Mouse (Mus musculus) stomach, embryonic 15.5 days (tissue): ENCODE data around the gene Sesn1. TPM values are rescaled to one million over a fixed set of nuclear protein-coding genes. Genes with fewer than 3 reads are reported as not detected.
"Not testable (repeated sequence)": the region's sequence is repeated elsewhere in the genome, so short reads cannot be mapped to it uniquely, and the experiment has no call there.

Source experiments
- ATAC-seq: fragments of 200-750 bp; cut with Nextera tagmentation; 2 replicates; pipeline ENCODE4 v1.8.0; 2017; ENCODE audit warnings: low read depth, moderate number of reproducible peaks, moderate TSS enrichment; ENCODE audit not compliant: insufficient read depth, low FRiP score
- H3K27ac ChIP-seq: fragments of 300-500 bp; sonication (generic); 2 replicates; pipeline ENCODE4 v1.5.1; 2015; ENCODE audit warnings: mild to moderate bottlenecking, inconsistent platforms
- H3K27me3 ChIP-seq: fragments of 300-500 bp; sonication (generic); replicated peaks from 2 replicates; pipeline ENCODE4 v1.6.1; 2015; ENCODE audit warnings: inconsistent platforms
- H3K36me3 ChIP-seq: fragments of 300-500 bp; sonication (generic); 2 replicates; pipeline ENCODE4 v1.6.1; 2015; ENCODE audit warnings: inconsistent platforms
- H3K4me1 ChIP-seq: fragments of 300-500 bp; sonication (generic); 2 replicates; pipeline ENCODE4 v1.6.1; 2015; ENCODE audit warnings: inconsistent platforms
- H3K4me2 ChIP-seq: fragments of 300-500 bp; sonication (generic); 2 replicates; pipeline ENCODE4 v1.6.1; 2015; ENCODE audit warnings: mild to moderate bottlenecking, inconsistent platforms
- H3K4me3 ChIP-seq: fragments of 300-500 bp; sonication (generic); replicated peaks from 2 replicates; pipeline ENCODE4 v1.5.1; 2015; ENCODE audit warnings: inconsistent platforms
- H3K9ac ChIP-seq: fragments of 300-500 bp; sonication (generic); 2 replicates; pipeline ENCODE4 v1.6.1; 2015; ENCODE audit warnings: inconsistent platforms
- H3K9me3 ChIP-seq: fragments of 300-500 bp; sonication (generic); 2 replicates; pipeline ENCODE4 v1.6.1; 2016; ENCODE audit warnings: inconsistent platforms
- WGBS: fragments of 180-500 bp; shearing (Covaris S2); methylation state at CpG from one replicate; pipeline ENCODE4 v1.1.7; 2015; 5-methylcytosine and 5-hydroxymethylcytosine counted together
- polyA plus RNA-seq: library from polyadenylated mRNA; unstranded; fragments of >200 nt; fragmentation: Nextera tagmentation; extraction: Ambion mirVana; gene quantifications from 2 replicates; pipeline ENCODE4 v1.2.1, GENCODE M21; 2015

Gene Sesn1
- polyA plus RNA-seq, 1 experiment from 2014 or later: 33.3 TPM

GRCm38 (mm10) chr10:41809080-41809770, 510 bp upstream of the Sesn1 start:
- Histone ChIP-seq H3K9me3 (no peaks in the 10 kb centered on the region), H3K36me3 (no peaks in the 10 kb centered on the region), H3K9ac (peak overlapping the region; percentile 39; the same call in 1 of the 2 replicates), H3K27me3 (no peaks in the 10 kb centered on the region), H3K4me2 (peak overlapping the region; percentile 83), H3K4me3 (peak overlapping the region; percentile 58), H3K4me1 (peaks cover 8% of the 10 kb centered on the region; the same call in 1 of the 2 replicates), H3K27ac (peak overlapping the region; percentile 95)
- ATAC-seq: peak; percentile 81
- WGBS: 2% methylated on average over 25 of the region's 25 CpGs

- Histone ChIP-seq H3K4me1 (peaks cover 10% of the 10 kb centered on the region; the same call in 1 of the 2 replicates), H3K27me3 (no peaks in the 10 kb centered on the region), H3K36me3 (no peaks in the 10 kb centered on the region), H3K9me3 (no peaks in the 10 kb centered on the region), H3K9ac (peak overlapping the region; percentile 39), H3K27ac (peak overlapping the region; percentile 95), H3K4me2 (peak overlapping the region; percentile 83), H3K4me3 (peak overlapping the region; percentile 58)
- under 1% methylated on average over 36 of the region's 36 CpGs for whole genome bisulfite sequencing
- no peak for ATAC-seq
Observed at GRCm38 (mm10) chr10:41810564-41811455, 1.1 kb downstream of the Sesn1 start.

- no peak for ATAC-seq
- no peak overlapping the region for H3K9ac ChIP-seq
- H3K4me2 ChIP-seq: peak overlapping the region; percentile 83
- H3K4me3 ChIP-seq: peak overlapping the region; percentile 13
- no peaks in the 10 kb centered on the region for H3K27me3 ChIP-seq
- peaks cover 10% of the 10 kb centered on the region; the same call in 1 of the 2 replicates for H3K4me1 ChIP-seq
- 63% methylated on average over 6 of the region's 6 CpGs for WGBS
- H3K27ac ChIP-seq: no peak overlapping the region
- H3K36me3 ChIP-seq: no peaks in the 10 kb centered on the region
- H3K9me3 ChIP-seq: no peaks in the 10 kb centered on the region
Observed at GRCm38 (mm10) chr10:41812566-41812965, 2.8 kb downstream of the Sesn1 start.

- Histone ChIP-seq H3K27ac (no peak overlapping the region), H3K4me3 (no peak overlapping the region), H3K36me3 (no peaks in the 10 kb centered on the region), H3K27me3 (no peaks in the 10 kb centered on the region), H3K4me2 (no peak overlapping the region), H3K9ac (no peak overlapping the region), H3K4me1 (peaks cover 7% of the 10 kb centered on the region; the same call in 1 of the 2 replicates), H3K9me3 (no peaks in the 10 kb centered on the region)
- ATAC-seq: no peak
- WGBS: 78% methylated on average over 6 of the region's 6 CpGs
Observed at GRCm38 (mm10) chr10:41814305-41814853, 4.6 kb downstream of the Sesn1 start.

- ATAC-seq: no peak
- no peak overlapping the region for H3K9ac ChIP-seq
- H3K9me3 ChIP-seq: no peaks in the 10 kb centered on the region
Observed at GRCm38 (mm10) chr10:41816516-41816915, 6.8 kb downstream of the Sesn1 start.

GRCm38 (mm10) chr10:41818036-41818732, 8.4 kb downstream of the Sesn1 start:
- H3K9me3 ChIP-seq: no peaks in the 10 kb centered on the region
- no peak overlapping the region for H3K9ac ChIP-seq
- 87% methylated on average over 8 of the region's 8 CpGs for WGBS
- no peak overlapping the region for H3K27ac ChIP-seq
- H3K4me2 ChIP-seq: no peak overlapping the region
- H3K27me3 ChIP-seq: no peaks in the 10 kb centered on the region
- H3K4me1 ChIP-seq: peaks cover 5% of the 10 kb centered on the region; the same call in 1 of the 2 replicates
- H3K36me3 ChIP-seq: no peaks in the 10 kb centered on the region
- H3K4me3 ChIP-seq: no peak overlapping the region
- no peak for ATAC-seq

More at GRCm38 (mm10) chr10:41816516-41816915, 6.8 kb downstream of the Sesn1 start:
- 77% methylated on average over 5 of the region's 5 CpGs for WGBS
- Histone ChIP-seq H3K27me3 (no peaks in the 10 kb centered on the region), H3K4me3 (no peak overlapping the region), H3K36me3 (no peaks in the 10 kb centered on the region), H3K4me1 (peaks cover 7% of the 10 kb centered on the region; the same call in 1 of the 2 replicates), H3K4me2 (no peak overlapping the region), H3K27ac (no peak overlapping the region)

- not testable (repeated sequence) for H3K4me3 ChIP-seq, H3K36me3 ChIP-seq, H3K4me2 ChIP-seq, H3K27ac ChIP-seq, H3K9ac ChIP-seq, ATAC-seq, H3K27me3 ChIP-seq, H3K9me3 ChIP-seq, H3K4me1 ChIP-seq
- WGBS: 88% methylated on average over 6 of the region's 6 CpGs
Observed at GRCm38 (mm10) chr10:41818733-41819070, 9.0 kb downstream of the Sesn1 start.

GRCm38 (mm10) chr10:41819307-41819706, 9.6 kb downstream of the Sesn1 start:
- Histone ChIP-seq H3K4me1 (0 out of 2 replicates have a peak, but pooled peaks cover under 1% of the 10 kb centered on the region), H3K4me2 (no peak overlapping the region), H3K4me3 (no peak overlapping the region), H3K9ac (no peak overlapping the region), H3K27me3 (no peaks in the 10 kb centered on the region), H3K36me3 (no peaks in the 10 kb centered on the region), H3K27ac (no peak overlapping the region), H3K9me3 (no peaks in the 10 kb centered on the region)
- no peak for ATAC-seq
- WGBS: 68% methylated on average over 3 of the region's 3 CpGs

- no peaks in the 10 kb centered on the region for H3K4me1 ChIP-seq
- H3K27me3 ChIP-seq: no peaks in the 10 kb centered on the region
- WGBS: 95% methylated on average over 5 of the region's 5 CpGs
- no peak overlapping the region for H3K4me2 ChIP-seq
- H3K36me3 ChIP-seq: no peaks in the 10 kb centered on the region
- H3K27ac ChIP-seq: no peak overlapping the region
- no peak for ATAC-seq
- H3K4me3 ChIP-seq: no peak overlapping the region
- no peak overlapping the region for H3K9ac ChIP-seq
- no peaks in the 10 kb centered on the region for H3K9me3 ChIP-seq
Observed at GRCm38 (mm10) chr10:41820401-41820800, 10.7 kb downstream of the Sesn1 start.

- Histone ChIP-seq H3K27ac (no peak overlapping the region), H3K4me1 (no peaks in the 10 kb centered on the region), H3K4me3 (no peak overlapping the region), H3K27me3 (no peaks in the 10 kb centered on the region), H3K9ac (no peak overlapping the region), H3K4me2 (no peak overlapping the region), H3K9me3 (no peaks in the 10 kb centered on the region), H3K36me3 (no peaks in the 10 kb centered on the region)
- no peak for ATAC-seq
- WGBS: 91% methylated on average over 6 of the region's 6 CpGs
Observed at GRCm38 (mm10) chr10:41821171-41821570, 11.4 kb downstream of the Sesn1 start.

GRCm38 (mm10) chr10:41822573-41823281, 13.0 kb downstream of the Sesn1 start:
- Histone ChIP-seq H3K4me1 (no peaks in the 10 kb centered on the region), H3K4me3 (no peak overlapping the region), H3K36me3 (no peaks in the 10 kb centered on the region), H3K27ac (no peak overlapping the region), H3K27me3 (no peaks in the 10 kb centered on the region), H3K9me3 (no peaks in the 10 kb centered on the region), H3K9ac (no peak overlapping the region), H3K4me2 (no peak overlapping the region)
- WGBS: 76% methylated on average over 5 of the region's 5 CpGs
- ATAC-seq: no peak
